Mouse (Mus musculus) lung, postnatal 0 days (tissue): ENCODE results near the gene Dpp6. TPM values are rescaled to one million over a fixed set of nuclear protein-coding genes. Genes with fewer than 3 reads are reported as not detected.
"Not testable (repeated sequence)": the region's sequence is repeated elsewhere in the genome, so short reads cannot be mapped to it uniquely, and the experiment has no call there.

Experiments
- ATAC-seq: fragments of 200-750 bp; cut with Nextera tagmentation; 2 replicates; pipeline ENCODE4 v1.8.0; 2017; ENCODE audit warnings: moderate library complexity
- DNase-seq: peaks from one replicate; pipeline ENCODE4 v3.0.0-alpha.2; 2016; ENCODE audit warnings: low spot score
- H3K27ac ChIP-seq: fragments of 300-500 bp; sonication (generic); 2 replicates; pipeline ENCODE4 v1.5.1; 2014; ENCODE audit warnings: antibody characterized with exemption, mild to moderate bottlenecking, low read length, mixed read lengths
- H3K27me3 ChIP-seq: fragments of 300-500 bp; sonication (generic); replicated peaks from 2 replicates; pipeline ENCODE4 v1.6.1; 2014; ENCODE audit warnings: low read length, mixed read lengths; ENCODE audit not compliant: insufficient read depth
- H3K36me3 ChIP-seq: fragments of 300-500 bp; sonication (generic); 2 replicates; pipeline ENCODE4 v1.6.1; 2014; ENCODE audit warnings: low read length, mixed read lengths; ENCODE audit not compliant: insufficient read depth
- H3K4me1 ChIP-seq: fragments of 300-500 bp; sonication (generic); 2 replicates; pipeline ENCODE4 v1.6.1; 2014; ENCODE audit warnings: antibody characterized with exemption, low read depth, low read length, mixed read lengths; ENCODE audit not compliant: insufficient read depth
- H3K4me2 ChIP-seq: fragments of 300-500 bp; sonication (generic); replicated peaks from 2 replicates; pipeline ENCODE4 v1.6.1; 2014; ENCODE audit warnings: low read depth, mild to moderate bottlenecking, low read length, moderate library complexity, mixed read lengths
- H3K4me3 ChIP-seq: fragments of 300-500 bp; sonication (generic); 2 replicates; pipeline ENCODE4 v1.5.1; 2014; ENCODE audit warnings: low read depth, low read length
- H3K9ac ChIP-seq: fragments of 300-500 bp; sonication (generic); replicated peaks from 2 replicates; pipeline ENCODE4 v1.6.1; 2014; ENCODE audit warnings: low read depth, mild to moderate bottlenecking
- H3K9me3 ChIP-seq: fragments of 300-500 bp; sonication (generic); 2 replicates; pipeline ENCODE4 v1.6.1; 2016; ENCODE audit warnings: low read length, mixed read lengths
- CTCF ChIP-seq: IDR thresholded peaks from 2 replicates; pipeline ENCODE4 v1.5.1; 2016; ENCODE audit warnings: antibody characterized with exemption, mild to moderate bottlenecking
- EP300 ChIP-seq: IDR thresholded peaks from 2 replicates; pipeline ENCODE4 v1.6.1; 2016; ENCODE audit warnings: antibody characterized with exemption, mild to moderate bottlenecking, control low read depth
- WGBS: fragments of 180-500 bp; shearing (Covaris S2); extraction: QIAGEN DNeasy Blood & Tissue Kit; methylation state at CpG from one replicate; pipeline ENCODE4 v1.1.7; 2014; 5-methylcytosine and 5-hydroxymethylcytosine counted together
- polyA plus RNA-seq: library from polyadenylated mRNA; unstranded; fragments of >200 nt; fragmentation: Nextera tagmentation; extraction: Ambion mirVana; gene quantifications from 2 replicates; pipeline ENCODE4 v1.2.1, GENCODE M21; 2015

Dpp6 gene
- polyA plus RNA-seq, 1 experiment from 2014 or later = 0.05 TPM

DNA sequence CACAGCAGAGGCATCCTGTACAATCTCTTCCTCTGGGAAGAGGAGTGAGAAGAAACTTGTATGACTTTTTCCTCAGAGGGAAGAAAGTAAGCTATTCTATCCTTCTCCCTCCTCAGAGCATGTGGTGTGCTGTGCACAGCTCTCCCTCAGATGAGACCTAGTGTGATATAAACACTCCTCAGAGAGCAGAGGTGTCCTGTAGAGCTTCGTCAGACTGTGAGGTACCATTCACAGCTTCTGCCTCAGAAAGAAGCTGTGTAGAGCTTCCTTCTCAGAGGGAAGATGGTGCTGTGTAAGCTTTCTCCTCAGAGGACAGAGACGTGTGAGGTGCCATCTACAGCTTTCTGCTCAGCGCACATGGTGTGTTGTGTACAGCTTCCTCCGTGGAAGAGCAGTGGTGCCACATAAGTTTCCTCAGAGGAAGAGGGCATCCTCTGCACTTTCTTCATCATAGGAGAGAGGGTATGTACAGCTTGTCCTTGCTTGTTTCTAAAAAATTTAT, 658.0 kb downstream of the Dpp6 start:
- no peak overlapping the region for H3K4me3 ChIP-seq
- WGBS = 62% methylated on average over 4 of the region's 4 CpGs
- no peak for TF ChIP-seq EP300
- TF ChIP-seq CTCF = no peak
- no peaks in the 10 kb centered on the region for H3K9me3 ChIP-seq
- H3K4me1 ChIP-seq = no peaks in the 10 kb centered on the region
- no peak overlapping the region for H3K4me2 ChIP-seq
- DNase-seq (no peak), ATAC-seq (no peak)
- no peak overlapping the region for H3K27ac ChIP-seq
- no peak overlapping the region for H3K9ac ChIP-seq
- no peaks in the 10 kb centered on the region for H3K36me3 ChIP-seq
- H3K27me3 ChIP-seq = no peaks in the 10 kb centered on the region

DNA sequence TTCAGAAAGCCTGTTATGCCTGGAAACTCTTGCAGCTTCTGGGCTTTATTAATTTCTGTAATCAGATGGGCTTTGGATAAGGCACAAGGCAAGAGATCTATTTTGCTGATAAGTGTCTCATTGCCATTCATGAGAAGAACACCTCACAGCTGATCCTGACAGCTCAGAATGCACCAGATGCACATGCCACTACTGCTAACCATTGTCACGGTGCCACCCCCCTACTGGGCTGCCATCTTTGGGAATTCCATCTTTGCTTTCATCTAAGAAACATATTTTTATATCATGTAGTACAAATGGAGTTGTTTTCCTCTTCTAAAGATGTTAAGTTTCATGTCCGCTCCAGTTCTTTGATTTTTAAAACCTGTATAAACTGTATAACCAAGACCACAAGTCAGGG, 664.7 kb downstream of the Dpp6 start:
- ATAC-seq (no peak), DNase-seq (no peak)
- H3K36me3 ChIP-seq = no peaks in the 10 kb centered on the region
- H3K27ac ChIP-seq = no peak overlapping the region
- WGBS = 79% methylated on average over 2 of the region's 2 CpGs
- no peaks in the 10 kb centered on the region for H3K9me3 ChIP-seq
- H3K9ac ChIP-seq = no peak overlapping the region
- no peak for TF ChIP-seq CTCF
- no peak for TF ChIP-seq EP300
- H3K27me3 ChIP-seq = no peaks in the 10 kb centered on the region
- H3K4me2 ChIP-seq = no peak overlapping the region
- H3K4me3 ChIP-seq = no peak overlapping the region
- no peaks in the 10 kb centered on the region for H3K4me1 ChIP-seq

DNA sequence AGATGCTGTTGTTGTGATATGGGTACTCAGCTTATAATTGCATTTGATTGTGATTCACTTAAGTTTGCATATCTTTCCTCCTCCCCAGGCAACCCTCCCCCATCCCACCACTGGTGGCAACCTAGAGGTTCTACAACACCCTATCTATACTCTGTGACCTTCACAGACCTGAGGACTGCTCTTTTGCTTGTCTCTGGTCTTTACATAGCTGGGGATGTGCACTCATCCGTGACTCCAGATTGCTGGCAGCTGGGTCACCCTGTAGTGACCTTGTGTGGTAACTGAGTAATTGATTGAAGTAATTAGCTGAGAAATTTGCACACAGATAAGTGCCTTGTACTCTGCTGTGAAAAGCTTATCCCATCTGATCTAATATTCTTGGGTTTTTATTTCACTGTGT, 669.1 kb downstream of the Dpp6 start:
- Histone ChIP-seq H3K4me3 (no peak overlapping the region), H3K4me1 (no peaks in the 10 kb centered on the region), H3K4me2 (no peak overlapping the region), H3K36me3 (no peaks in the 10 kb centered on the region), H3K27ac (no peak overlapping the region), H3K27me3 (no peaks in the 10 kb centered on the region), H3K9me3 (no peaks in the 10 kb centered on the region), H3K9ac (no peak overlapping the region)
- no peak for DNase-seq
- ATAC-seq = no peak
- WGBS = 39% methylated on average over 1 of the region's 1 CpGs
- no peak for TF ChIP-seq EP300
- no peak for TF ChIP-seq CTCF

DNA sequence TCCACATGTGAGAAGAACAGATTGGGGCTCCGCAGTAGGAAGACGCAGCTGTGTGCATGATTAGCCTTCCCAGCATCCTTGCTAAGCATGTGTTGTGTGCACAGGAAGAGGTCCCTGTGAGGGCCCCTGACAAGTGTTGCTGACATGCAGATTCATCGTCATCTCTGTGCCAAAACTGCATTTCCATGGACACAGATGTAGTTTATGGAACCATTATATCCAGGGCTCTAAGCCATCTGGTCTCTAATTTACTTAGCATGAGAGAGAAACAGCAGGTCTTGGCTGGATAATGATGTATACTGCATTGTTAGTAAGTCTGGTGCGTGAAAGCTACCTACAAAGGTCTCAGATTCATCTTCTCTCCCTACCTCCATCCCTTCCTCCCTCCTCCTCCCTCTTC, 673.9 kb downstream of the Dpp6 start:
- 73% methylated on average over 4 of the region's 4 CpGs for whole genome bisulfite sequencing
- Histone ChIP-seq H3K4me2 (no peak overlapping the region), H3K36me3 (no peaks in the 10 kb centered on the region), H3K4me3 (no peak overlapping the region), H3K27me3 (no peaks in the 10 kb centered on the region), H3K4me1 (no peaks in the 10 kb centered on the region), H3K9me3 (no peaks in the 10 kb centered on the region), H3K9ac (no peak overlapping the region), H3K27ac (no peak overlapping the region)
- no peak for TF ChIP-seq CTCF
- no peak for TF ChIP-seq EP300
- DNase-seq (no peak), ATAC-seq (no peak)

DNA sequence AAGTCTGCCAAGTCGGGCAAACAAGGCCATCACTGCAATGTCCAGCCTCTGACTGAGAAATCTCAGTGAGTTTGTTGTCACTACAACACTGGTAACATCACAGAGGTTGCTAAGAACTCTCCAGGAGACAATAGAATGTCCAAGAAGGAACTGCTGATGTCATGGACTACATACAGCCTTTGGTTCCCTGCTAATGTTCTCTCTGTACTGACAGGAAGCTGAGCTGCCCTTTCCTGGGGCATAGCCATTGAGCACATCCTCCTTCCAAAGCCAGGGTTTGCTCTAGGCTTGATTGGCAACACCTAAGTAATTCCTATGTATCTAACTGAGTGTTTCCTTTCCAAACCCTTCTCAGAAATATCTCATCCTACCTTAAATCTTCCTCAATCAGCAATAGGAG, 684.3 kb downstream of the Dpp6 start, which contains the start of gene Speer4b:
Gene Speer4b (minus strand): TSS at position 101 of the 400 bp plus-strand sequence.
- DNase-seq, H3K27me3 ChIP-seq, ATAC-seq, H3K4me3 ChIP-seq, H3K4me1 ChIP-seq, H3K4me2 ChIP-seq, H3K27ac ChIP-seq, H3K36me3 ChIP-seq, H3K9me3 ChIP-seq, H3K9ac ChIP-seq: not testable (repeated sequence)
- WGBS = 17% methylated on average over 1 of the region's 1 CpGs

DNA sequence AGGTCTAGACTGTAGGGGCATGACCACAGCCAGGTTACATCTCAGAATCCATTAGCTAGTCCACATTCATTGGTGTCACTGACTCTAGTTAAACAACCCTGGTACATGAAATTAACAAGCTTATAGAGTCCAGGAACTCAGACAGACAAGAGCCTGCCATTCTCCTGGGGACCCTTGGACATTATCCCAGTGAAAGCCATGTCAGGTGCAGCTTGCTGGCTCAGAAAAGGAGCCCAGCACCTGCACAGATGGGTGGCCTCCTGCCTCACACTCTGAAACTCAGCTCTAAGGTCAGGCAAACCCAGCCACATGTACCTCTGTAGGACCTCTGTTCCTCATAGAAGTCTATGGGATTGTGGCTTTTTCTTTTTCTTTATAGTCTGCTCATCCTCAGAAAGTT, 701.7 kb downstream of the Dpp6 start:
- Histone ChIP-seq H3K36me3 (no peaks in the 10 kb centered on the region), H3K4me2 (no peak overlapping the region), H3K27ac (no peak overlapping the region), H3K9ac (no peak overlapping the region), H3K4me3 (no peak overlapping the region), H3K4me1 (no peaks in the 10 kb centered on the region), H3K27me3 (no peaks in the 10 kb centered on the region), H3K9me3 (no peaks in the 10 kb centered on the region)
- ATAC-seq = no peak
- TF ChIP-seq EP300 = no peak
- TF ChIP-seq CTCF = no peak
- no peak for DNase-seq

DNA sequence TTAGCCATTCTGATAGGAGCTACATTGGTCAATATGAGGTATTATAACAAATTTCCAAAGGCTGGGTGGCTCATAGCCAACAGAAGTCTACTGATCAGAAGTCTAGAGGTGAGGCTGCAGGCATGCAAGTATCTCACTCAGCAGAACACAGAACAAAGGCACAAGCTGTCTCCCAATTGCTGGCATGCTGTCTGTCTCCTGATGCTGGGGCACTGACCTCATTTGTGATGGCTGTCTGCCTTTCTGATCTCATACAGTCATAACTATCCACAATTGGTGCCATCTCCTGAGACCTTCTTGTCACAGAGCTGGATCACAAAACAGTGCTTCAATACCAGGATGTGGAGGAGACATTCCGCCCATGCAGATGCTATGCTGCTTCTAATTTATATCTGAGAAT, 709.9 kb downstream of the Dpp6 start:
- 63% methylated on average over 1 of the region's 1 CpGs for WGBS
- ATAC-seq (no peak), DNase-seq (no peak)
- no peaks in the 10 kb centered on the region for H3K27me3 ChIP-seq
- no peak for TF ChIP-seq EP300
- no peak overlapping the region for H3K4me2 ChIP-seq
- no peaks in the 10 kb centered on the region for H3K36me3 ChIP-seq
- no peak overlapping the region for H3K9ac ChIP-seq
- no peak overlapping the region for H3K4me3 ChIP-seq
- H3K9me3 ChIP-seq = no peaks in the 10 kb centered on the region; the same call in 1 of the 2 replicates
- no peak overlapping the region for H3K27ac ChIP-seq
- H3K4me1 ChIP-seq = no peaks in the 10 kb centered on the region
